Mouse (Mus musculus) gastrocnemius, postnatal 36 days (tissue): ENCODE measurements around the gene Nppc. TPM values are rescaled to one million over a fixed set of nuclear protein-coding genes. Genes with fewer than 3 reads are reported as not detected.

Source experiments
- microRNA-seq, 2 experiments: library from miRNA; unstranded; fragments of <30 nt; microRNA quantifications; one replicate each; pipeline ENCODE4 v1.2.0; 2021
- total RNA-seq, 2 experiments: library from RNA; stranded (reverse); gene quantifications; 2 replicates each; pipeline ENCODE4 v1.2.3; 2021

Nppc gene
- total RNA-seq, 2 experiments from 2014 or later = 0.32 to 1.4 TPM

Small RNA genes lying within 50 kb of the gene (microRNA-seq; reads per million reads assigned to microRNA genes)
- 0 reads per million in 2 experiments for gene Gm22955

Other genes with a start within 250 kb of the Nppc start
- gene Nmur1, start 244.3 kb downstream of the Nppc start, total RNA-seq = not detected
- not detected for gene Tex44, start 244.2 kb downstream of the Nppc start, total RNA-seq
- gene Ptma, start 143.8 kb downstream of the Nppc start, total RNA-seq = 10 to 100 TPM; 74.6 to 88.0 TPM
- 10 to 100 TPM; 22.8 to 25.1 TPM for gene Pde6d, start 87.9 kb downstream of the Nppc start, total RNA-seq
- 1 to 10 TPM; 7.8 to 9.1 TPM for gene Cops7b, start 87.7 kb downstream of the Nppc start, total RNA-seq
- gene Dis3l2, start 33.2 kb upstream of the Nppc start, total RNA-seq = 10 to 100 TPM in 1 of 2 experiments, 1 to 10 TPM in 1; 9.8 to 11.4 TPM